Mouse (Mus musculus) stomach, embryonic 16.5 days (tissue): Measurements from ENCODE around the gene Calr. TPM values are rescaled to one million over a fixed set of nuclear protein-coding genes. Genes with fewer than 3 reads are reported as not detected.

Experiments used
- ATAC-seq: fragments of 200-750 bp; cut with Nextera tagmentation; 2 replicates; pipeline ENCODE4 v1.8.0; 2017; ENCODE audit warnings: moderate number of reproducible peaks, moderate TSS enrichment; ENCODE audit not compliant: insufficient read depth, low FRiP score
- H3K27ac ChIP-seq: fragments of 300-500 bp; sonication (generic); 2 replicates; pipeline ENCODE4 v1.5.1; 2014; ENCODE audit warnings: low read length
- H3K27me3 ChIP-seq: fragments of 300-500 bp; sonication (generic); 2 replicates; pipeline ENCODE4 v1.6.1; 2014; ENCODE audit warnings: low read length, control low read depth, mixed read lengths; ENCODE audit not compliant: control insufficient read depth, insufficient read depth
- H3K36me3 ChIP-seq: fragments of 300-500 bp; sonication (generic); 2 replicates; pipeline ENCODE4 v1.6.1; 2014; ENCODE audit warnings: low read length; ENCODE audit not compliant: control insufficient read depth, insufficient read depth
- H3K4me1 ChIP-seq: fragments of 300-500 bp; sonication (generic); 2 replicates; pipeline ENCODE4 v1.6.1; 2014; ENCODE audit warnings: low read length, control low read depth, mixed read lengths; ENCODE audit not compliant: control insufficient read depth, insufficient read depth
- H3K4me2 ChIP-seq: fragments of 300-500 bp; sonication (generic); 2 replicates; pipeline ENCODE4 v1.6.1; 2014; ENCODE audit warnings: low read depth, low read length, mixed read lengths
- H3K4me3 ChIP-seq: fragments of 300-500 bp; sonication (generic); replicated peaks from 2 replicates; pipeline ENCODE4 v1.5.1; 2014; ENCODE audit warnings: mild to moderate bottlenecking, low read length
- H3K9ac ChIP-seq: fragments of 300-500 bp; sonication (generic); 2 replicates; pipeline ENCODE4 v1.6.1; 2014; ENCODE audit warnings: low read length
- H3K9me3 ChIP-seq: fragments of 300-500 bp; sonication (generic); replicated peaks from 2 replicates; pipeline ENCODE4 v1.6.1; 2016; ENCODE audit warnings: low read length, control low read depth; ENCODE audit not compliant: control insufficient read depth
- WGBS: fragments of 180-500 bp; shearing (Covaris S2); extraction: QIAGEN DNeasy Blood & Tissue Kit; methylation state at CpG from one replicate; pipeline ENCODE4 v1.1.7; 2014; 5-methylcytosine and 5-hydroxymethylcytosine counted together
- polyA plus RNA-seq: library from polyadenylated mRNA; unstranded; fragments of >200 nt; fragmentation: Nextera tagmentation; extraction: Ambion mirVana; gene quantifications from 2 replicates; pipeline ENCODE4 v1.2.1, GENCODE M21; 2015

Calr gene
- polyA plus RNA-seq, 1 experiment from 2014 or later: 1,028 TPM

GRCm38 (mm10) chr8:84798446-84799135 lies 48.1 kb downstream of the Calr start:
- Histone ChIP-seq H3K27ac (peak overlapping the region; percentile 91; the same call in 1 of the 2 replicates), H3K36me3 (no peaks in the 10 kb centered on the region), H3K4me2 (peak overlapping the region; percentile 89), H3K4me1 (peaks cover 36% of the 10 kb centered on the region), H3K27me3 (no peaks in the 10 kb centered on the region), H3K9me3 (no peaks in the 10 kb centered on the region), H3K4me3 (peak overlapping the region; percentile 82), H3K9ac (peak overlapping the region; percentile 100)
- no peak for ATAC-seq
- WGBS: 65% methylated on average over 10 of the region's 10 CpGs

GRCm38 (mm10) chr8:84797971-84798370 lies 48.8 kb downstream of the Calr start:
- H3K9ac ChIP-seq: peak overlapping the region; percentile 100
- H3K27me3 ChIP-seq: no peaks in the 10 kb centered on the region
- H3K4me3 ChIP-seq: peak overlapping the region; percentile 82
- WGBS: 83% methylated on average over 6 of the region's 6 CpGs
- H3K27ac ChIP-seq: no peak overlapping the region
- H3K4me1 ChIP-seq: peaks cover 42% of the 10 kb centered on the region
- H3K36me3 ChIP-seq: no peaks in the 10 kb centered on the region
- no peaks in the 10 kb centered on the region for H3K9me3 ChIP-seq
- ATAC-seq: no peak
- peak overlapping the region; percentile 89 for H3K4me2 ChIP-seq

GRCm38 (mm10) chr8:84797256-84797797 lies 49.4 kb downstream of the Calr start:
- no peak overlapping the region for H3K4me2 ChIP-seq
- H3K27me3 ChIP-seq: no peaks in the 10 kb centered on the region
- H3K9ac ChIP-seq: peak overlapping the region; percentile 100; the same call in 1 of the 2 replicates
- WGBS: 82% methylated on average over 15 of the region's 15 CpGs
- no peaks in the 10 kb centered on the region for H3K36me3 ChIP-seq
- no peak for ATAC-seq
- H3K27ac ChIP-seq: no peak overlapping the region
- H3K4me1 ChIP-seq: peaks cover 47% of the 10 kb centered on the region
- H3K9me3 ChIP-seq: no peaks in the 10 kb centered on the region
- no peak overlapping the region for H3K4me3 ChIP-seq

- ATAC-seq: 0 out of 2 replicates have a peak, but pooled peaks have one; percentile 2
- no peaks in the 10 kb centered on the region for H3K9me3 ChIP-seq
- peak overlapping the region; percentile 75 for H3K27ac ChIP-seq
- peak overlapping the region; percentile 32 for H3K9ac ChIP-seq
- peaks cover 61% of the 10 kb centered on the region for H3K4me1 ChIP-seq
- 0 out of 2 replicates have a peak, but pooled peaks cover 4% of the 10 kb centered on the region for H3K27me3 ChIP-seq
- H3K36me3 ChIP-seq: no peaks in the 10 kb centered on the region
- peak overlapping the region; percentile 36 for H3K4me2 ChIP-seq
- peak overlapping the region; percentile 0; the same call in 1 of the 2 replicates for H3K4me3 ChIP-seq
- WGBS: 46% methylated on average over 7 of the region's 7 CpGs
Measured at GRCm38 (mm10) chr8:84794486-84794885, 52.2 kb downstream of the Calr start.

- H3K4me2 ChIP-seq: peak overlapping the region; percentile 36
- H3K27me3 ChIP-seq: 0 out of 2 replicates have a peak, but pooled peaks cover 4% of the 10 kb centered on the region
- H3K36me3 ChIP-seq: no peaks in the 10 kb centered on the region
- ATAC-seq: peak; percentile 77
- no peaks in the 10 kb centered on the region for H3K9me3 ChIP-seq
- 56% methylated on average over 13 of the region's 13 CpGs for WGBS
- H3K4me1 ChIP-seq: peaks cover 67% of the 10 kb centered on the region
- H3K27ac ChIP-seq: peak overlapping the region; percentile 75
- peak overlapping the region; percentile 55 for H3K9ac ChIP-seq
- H3K4me3 ChIP-seq: peak overlapping the region; percentile 9
Measured at GRCm38 (mm10) chr8:84793791-84794485, 52.8 kb downstream of the Calr start.

- Histone ChIP-seq H3K9ac (no peak overlapping the region; the same call in 1 of the 2 replicates), H3K27ac (no peak overlapping the region), H3K4me3 (no peak overlapping the region), H3K4me2 (0 out of 2 replicates have a peak overlapping the region, but pooled peaks have one; percentile 36), H3K36me3 (no peaks in the 10 kb centered on the region), H3K27me3 (0 out of 2 replicates have a peak, but pooled peaks cover 4% of the 10 kb centered on the region), H3K9me3 (no peaks in the 10 kb centered on the region), H3K4me1 (peaks cover 62% of the 10 kb centered on the region)
- whole genome bisulfite sequencing: 81% methylated on average over 9 of the region's 9 CpGs
- no peak for ATAC-seq
Measured at GRCm38 (mm10) chr8:84793134-84793533, 53.6 kb downstream of the Calr start.

- no peaks in the 10 kb centered on the region for H3K36me3 ChIP-seq
- no peak overlapping the region for H3K4me3 ChIP-seq
- no peaks in the 10 kb centered on the region for H3K9me3 ChIP-seq
- no peak for ATAC-seq
- H3K27ac ChIP-seq: no peak overlapping the region
- H3K27me3 ChIP-seq: peaks cover 7% of the 10 kb centered on the region; the same call in 1 of the 2 replicates
- WGBS: 76% methylated on average over 12 of the region's 12 CpGs
- H3K4me1 ChIP-seq: peaks cover 55% of the 10 kb centered on the region
- no peak overlapping the region for H3K9ac ChIP-seq
- no peak overlapping the region for H3K4me2 ChIP-seq
Measured at GRCm38 (mm10) chr8:84792429-84792947, 54.2 kb downstream of the Calr start.
